Mouse (Mus musculus): ENCODE data around the gene Agpat2. TPM values are rescaled to one million over a fixed set of nuclear protein-coding genes. Genes with fewer than 3 reads are reported as not detected.

Agpat2 gene
- polyA plus RNA-seq, 1 experiment from 2014 or later: 32.9 TPM

DNA sequence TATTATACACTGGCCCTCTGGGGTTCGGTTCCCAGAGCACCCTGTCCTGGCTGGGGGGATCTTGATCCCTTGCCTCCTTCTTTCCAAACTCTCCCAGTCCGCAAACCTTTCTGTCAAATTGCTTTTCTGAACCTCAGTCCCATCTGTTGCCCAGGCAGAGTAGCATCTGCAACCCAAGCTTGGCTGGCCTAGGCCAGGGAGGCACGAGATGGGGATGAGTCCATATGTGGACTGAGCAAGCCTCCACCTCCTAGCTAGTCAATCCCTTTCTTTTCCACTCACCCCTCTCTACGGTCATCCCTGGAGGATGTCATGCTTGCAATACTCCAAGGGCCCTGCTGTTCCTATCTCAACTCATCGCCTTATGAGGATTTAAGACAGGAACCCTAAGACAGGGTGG, 1.6 kb downstream of the Agpat2 start:
- Histone ChIP-seq H3K9ac (peak overlapping the region; percentile 80; the same call in 1 of the 2 replicates), H3K27ac (ENCODE audit: low read depth) (no peak overlapping the region), H3K9me3 (ENCODE audit: low read depth, low read length) (no peaks in the 10 kb centered on the region)

DNA sequence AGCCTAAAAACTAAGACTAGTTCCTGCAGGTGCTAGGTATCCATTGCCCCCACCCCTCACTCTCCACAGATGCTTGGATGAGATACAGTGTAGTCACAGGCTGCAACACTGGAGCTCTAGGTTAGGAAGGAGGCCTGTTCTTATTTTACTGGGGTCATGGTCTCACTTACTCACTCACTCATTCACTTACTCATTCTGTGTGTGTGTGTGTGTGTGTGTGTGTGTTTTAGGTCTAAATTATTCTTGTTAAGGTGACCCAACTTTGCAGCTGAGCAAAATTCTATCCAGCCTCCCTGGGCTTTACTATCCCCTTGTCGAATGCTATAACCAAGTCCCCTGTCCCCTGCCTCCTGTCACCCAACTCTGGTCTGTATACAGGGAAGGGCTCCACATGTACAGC, 2.6 kb downstream of the Agpat2 start:
- DNase-seq (no peak), ATAC-seq (ENCODE audit: insufficient read depth) (no peak)
- Histone ChIP-seq H3K27me3 (ENCODE audit: insufficient read depth, low read length) (no peaks in the 10 kb centered on the region), H3K27ac (ENCODE audit: low read depth) (no peak overlapping the region), H3K4me2 (no peak overlapping the region), H3K9me3 (ENCODE audit: low read depth, low read length) (no peaks in the 10 kb centered on the region), H3K36me3 (ENCODE audit: insufficient read depth) (no peaks in the 10 kb centered on the region), H3K4me1 (ENCODE audit: insufficient read depth) (0 out of 2 replicates have a peak, but pooled peaks cover 5% of the 10 kb centered on the region), H3K9ac (no peak overlapping the region), H3K4me3 (ENCODE audit: low read depth, low read length) (no peak overlapping the region)
- WGBS: 82% methylated on average over 1 of the region's 1 CpGs
- TF ChIP-seq CTCF (IDR thresholded peaks at IDR 0.05; ENCODE audit: low read depth): no peak

More for the DNA sequence above, 1.6 kb downstream of the Agpat2 start:
- Histone ChIP-seq H3K36me3 (ENCODE audit: insufficient read depth) (no peaks in the 10 kb centered on the region), H3K27me3 (ENCODE audit: insufficient read depth, low read length) (no peaks in the 10 kb centered on the region), H3K4me2 (peak overlapping the region; percentile 84), H3K4me1 (ENCODE audit: insufficient read depth) (peaks cover 10% of the 10 kb centered on the region; the same call in 1 of the 2 replicates), H3K4me3 (ENCODE audit: low read depth, low read length) (peak overlapping the region; percentile 64; the same call in 1 of the 2 replicates)
- ATAC-seq (ENCODE audit: insufficient read depth): no peak
- no peak for DNase-seq
- no peak for TF ChIP-seq CTCF (IDR thresholded peaks at IDR 0.05; ENCODE audit: low read depth)
- WGBS: 80% methylated on average over 5 of the region's 5 CpGs

DNA sequence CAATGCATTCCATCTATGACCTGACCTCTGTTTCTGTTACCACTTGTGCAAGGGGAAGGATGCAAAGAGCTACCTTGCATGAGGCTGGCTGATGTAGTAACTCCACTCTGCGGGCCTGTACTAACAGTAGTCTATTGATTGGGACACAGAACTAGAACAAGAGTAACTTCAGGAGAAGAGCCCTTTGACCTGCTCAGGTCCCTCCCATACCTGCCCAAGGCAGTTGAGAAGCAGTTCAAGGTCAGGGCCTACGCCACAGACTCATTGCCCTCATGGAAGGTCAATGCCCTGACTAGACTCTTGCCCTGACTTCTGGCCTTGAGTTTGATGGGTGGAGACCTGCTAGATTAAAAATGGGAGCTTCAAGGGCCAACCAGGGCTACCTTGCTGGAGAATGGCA, 3.6 kb downstream of the Agpat2 start:
- H3K27ac ChIP-seq (ENCODE audit: low read depth): no peak overlapping the region
- TF ChIP-seq CTCF (IDR thresholded peaks at IDR 0.05; ENCODE audit: low read depth): no peak
- ATAC-seq (ENCODE audit: insufficient read depth): no peak
- H3K9ac ChIP-seq: no peak overlapping the region
- DNase-seq: no peak
- no peaks in the 10 kb centered on the region for H3K27me3 ChIP-seq (ENCODE audit: insufficient read depth, low read length)
- H3K9me3 ChIP-seq (ENCODE audit: low read depth, low read length): no peaks in the 10 kb centered on the region
- no peak overlapping the region for H3K4me3 ChIP-seq (ENCODE audit: low read depth, low read length)
- WGBS: 85% methylated on average over 2 of the region's 2 CpGs
- H3K4me2 ChIP-seq: no peak overlapping the region
- H3K4me1 ChIP-seq (ENCODE audit: insufficient read depth): 0 out of 2 replicates have a peak, but pooled peaks cover 5% of the 10 kb centered on the region
- no peaks in the 10 kb centered on the region; the same call in 1 of the 2 replicates for H3K36me3 ChIP-seq (ENCODE audit: insufficient read depth)

DNA sequence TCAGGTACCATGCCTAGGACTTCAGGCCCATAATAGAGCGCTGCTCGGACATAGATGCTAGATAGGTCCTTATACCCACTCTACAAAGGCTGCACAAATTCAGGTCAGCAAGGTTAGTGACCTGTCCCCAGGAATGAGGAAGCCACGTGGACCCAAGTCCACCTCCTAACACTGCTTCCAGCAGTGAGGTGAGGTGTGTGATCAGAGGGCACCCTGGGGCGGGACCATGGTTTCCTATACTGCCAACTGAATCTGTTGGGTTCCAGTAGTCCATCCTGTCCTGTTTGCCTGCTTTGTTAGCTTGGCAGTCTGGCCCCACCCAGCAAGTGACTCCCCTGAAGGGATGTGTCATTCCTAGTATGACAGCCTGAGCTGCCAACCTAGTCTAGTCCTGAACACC, 4.3 kb downstream of the Agpat2 start:
- no peak overlapping the region for H3K27ac ChIP-seq (ENCODE audit: low read depth)
- H3K9ac ChIP-seq: no peak overlapping the region
- no peaks in the 10 kb centered on the region for H3K9me3 ChIP-seq (ENCODE audit: low read depth, low read length)
- no peak for TF ChIP-seq CTCF (IDR thresholded peaks at IDR 0.05; ENCODE audit: low read depth)
- H3K4me1 ChIP-seq (ENCODE audit: insufficient read depth): 0 out of 2 replicates have a peak, but pooled peaks cover 5% of the 10 kb centered on the region
- H3K4me2 ChIP-seq: no peak overlapping the region
- no peak for DNase-seq
- H3K36me3 ChIP-seq (ENCODE audit: insufficient read depth): no peaks in the 10 kb centered on the region; the same call in 1 of the 2 replicates
- 82% methylated on average over 4 of the region's 4 CpGs for WGBS
- no peak for ATAC-seq (ENCODE audit: insufficient read depth)
- H3K27me3 ChIP-seq (ENCODE audit: insufficient read depth, low read length): no peaks in the 10 kb centered on the region
- H3K4me3 ChIP-seq (ENCODE audit: low read depth, low read length): no peak overlapping the region

DNA sequence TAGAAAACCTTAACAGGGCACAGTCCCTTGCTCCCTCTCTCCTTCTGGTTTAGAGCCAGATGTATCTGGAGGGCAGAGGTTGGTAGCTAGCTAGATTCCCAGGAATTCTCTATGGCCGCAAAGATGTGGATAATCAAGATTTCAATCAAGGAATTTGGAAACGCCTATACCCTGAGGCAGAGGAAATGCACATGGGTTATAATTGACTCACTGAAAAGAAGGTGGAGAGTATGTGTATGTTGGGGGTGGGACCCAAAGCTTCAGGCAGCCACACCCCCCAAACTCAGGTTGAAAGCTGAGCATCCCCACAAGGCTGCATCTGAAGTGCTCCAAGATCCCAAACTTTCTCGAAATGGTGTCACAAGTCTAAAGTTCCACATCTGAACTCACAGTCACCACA, 5.8 kb downstream of the Agpat2 start:
- H3K4me2 ChIP-seq: no peak overlapping the region
- no peak for ATAC-seq (ENCODE audit: insufficient read depth)
- no peak overlapping the region for H3K27ac ChIP-seq (ENCODE audit: low read depth)
- no peaks in the 10 kb centered on the region for H3K27me3 ChIP-seq (ENCODE audit: insufficient read depth, low read length)
- no peak for TF ChIP-seq CTCF (IDR thresholded peaks at IDR 0.05; ENCODE audit: low read depth)
- no peak for DNase-seq
- WGBS: 71% methylated on average over 3 of the region's 3 CpGs
- no peaks in the 10 kb centered on the region for H3K9me3 ChIP-seq (ENCODE audit: low read depth, low read length)
- H3K4me1 ChIP-seq (ENCODE audit: insufficient read depth): 0 out of 2 replicates have a peak, but pooled peaks cover 5% of the 10 kb centered on the region
- H3K4me3 ChIP-seq (ENCODE audit: low read depth, low read length): no peak overlapping the region
- peaks cover 10% of the 10 kb centered on the region for H3K36me3 ChIP-seq (ENCODE audit: insufficient read depth)
- no peak overlapping the region for H3K9ac ChIP-seq

DNA sequence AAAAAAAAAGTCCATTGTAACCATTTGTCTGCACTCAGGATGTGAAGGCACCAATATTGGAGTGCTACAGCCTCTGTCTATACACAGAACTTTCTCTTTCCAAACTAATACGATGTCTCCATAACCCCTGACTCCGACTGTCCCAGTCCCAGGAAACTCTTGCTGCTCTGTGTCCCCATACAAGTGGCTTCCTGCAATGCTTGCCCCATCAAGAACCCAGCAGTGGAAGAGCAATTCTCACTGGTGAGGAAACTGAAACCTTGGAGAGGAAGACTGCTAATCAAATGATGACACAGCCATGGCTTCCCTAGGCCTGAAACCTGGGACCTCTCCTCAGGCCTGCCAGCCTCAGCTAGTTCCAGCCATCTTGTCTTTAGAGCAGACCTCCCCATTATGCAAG, 6.4 kb downstream of the Agpat2 start:
- TF ChIP-seq CTCF (IDR thresholded peaks at IDR 0.05; ENCODE audit: low read depth): no peak
- Histone ChIP-seq H3K4me2 (no peak overlapping the region), H3K4me3 (ENCODE audit: low read depth, low read length) (no peak overlapping the region), H3K4me1 (ENCODE audit: insufficient read depth) (no peaks in the 10 kb centered on the region), H3K9me3 (ENCODE audit: low read depth, low read length) (no peaks in the 10 kb centered on the region), H3K36me3 (ENCODE audit: insufficient read depth) (peaks cover 16% of the 10 kb centered on the region), H3K9ac (no peak overlapping the region), H3K27ac (ENCODE audit: low read depth) (no peak overlapping the region), H3K27me3 (ENCODE audit: insufficient read depth, low read length) (no peaks in the 10 kb centered on the region)
- DNase-seq (no peak), ATAC-seq (ENCODE audit: insufficient read depth) (no peak)
- WGBS: 92% methylated on average over 2 of the region's 2 CpGs

DNA sequence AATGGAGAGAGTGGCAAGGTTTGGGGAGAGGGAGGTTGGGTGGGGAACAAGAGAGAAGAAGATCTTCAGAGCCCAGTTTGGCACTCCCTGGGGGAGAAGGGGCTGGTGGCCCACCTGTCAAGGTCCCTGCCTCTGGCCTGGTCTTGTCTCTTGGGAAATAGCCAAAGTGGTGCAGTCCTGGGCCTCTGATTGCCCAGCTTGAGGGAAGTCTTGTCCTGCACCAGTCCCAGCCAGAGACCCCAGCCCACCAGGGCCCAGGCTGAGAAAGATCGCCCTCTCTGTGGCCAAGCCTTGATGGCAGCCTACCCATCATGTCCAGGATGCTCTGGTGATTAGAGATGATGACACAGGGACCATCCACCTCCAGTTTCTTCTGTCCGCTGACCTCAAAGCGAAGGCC, 7.3 kb downstream of the Agpat2 start:
- no peak overlapping the region for H3K9ac ChIP-seq

More for the DNA sequence above, 7.3 kb downstream of the Agpat2 start:
- no peak for ATAC-seq (ENCODE audit: insufficient read depth)
- TF ChIP-seq CTCF (IDR thresholded peaks at IDR 0.05; ENCODE audit: low read depth): no peak
- H3K9me3 ChIP-seq (ENCODE audit: low read depth, low read length): no peaks in the 10 kb centered on the region
- H3K27ac ChIP-seq (ENCODE audit: low read depth): no peak overlapping the region
- DNase-seq: no peak
- H3K4me2 ChIP-seq: no peak overlapping the region
- no peak overlapping the region for H3K4me3 ChIP-seq (ENCODE audit: low read depth, low read length)
- H3K4me1 ChIP-seq (ENCODE audit: insufficient read depth): no peaks in the 10 kb centered on the region
- 84% methylated on average over 3 of the region's 3 CpGs for WGBS
- H3K36me3 ChIP-seq (ENCODE audit: insufficient read depth): peaks cover 25% of the 10 kb centered on the region
- H3K27me3 ChIP-seq (ENCODE audit: insufficient read depth, low read length): no peaks in the 10 kb centered on the region

Measured in lung, embryonic 14.5 days (tissue).